Mouse (Mus musculus): Measurements from ENCODE around the gene Bach2. TPM values are rescaled to one million over a fixed set of nuclear protein-coding genes. Genes with fewer than 3 reads are reported as not detected.

Bach2 gene
- total and polyA plus RNA-seq, 2 experiments from 2014 or later: 2.1 to 2.4 TPM

DNA sequence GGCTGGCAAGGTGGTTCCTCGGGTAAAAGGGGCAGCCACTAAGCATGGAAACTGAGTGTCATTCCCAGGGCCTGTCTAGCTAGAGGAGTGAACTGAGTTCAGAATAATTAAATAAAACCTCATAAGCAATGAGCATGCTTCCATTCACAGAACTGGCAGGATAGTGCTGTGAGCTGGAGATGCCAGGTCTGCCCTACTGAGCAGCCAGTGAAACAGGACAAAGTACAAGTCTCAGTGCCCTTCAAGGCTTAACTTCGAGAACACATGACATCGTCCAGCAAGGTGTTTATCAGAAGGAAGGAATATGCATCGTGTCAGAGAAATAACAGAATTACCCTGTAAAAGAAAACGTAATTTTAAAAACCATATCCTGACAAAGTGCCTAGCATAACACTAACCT, 335.0 kb downstream of the Bach2 start:
- no peak overlapping the region for H3K4me3 ChIP-seq (ENCODE audit: low read depth, low read length)
- no peaks in the 10 kb centered on the region for H3K27me3 ChIP-seq (ENCODE audit: control insufficient read depth, insufficient read depth, low read length)
- H3K36me3 ChIP-seq (replicated peaks; ENCODE audit: control insufficient read depth, insufficient read depth, low read length): peaks cover 14% of the 10 kb centered on the region; the same call in 1 of the 2 replicates
- H3K27ac ChIP-seq (ENCODE audit: low read depth): no peak overlapping the region
- 78% methylated on average over 5 of the region's 5 CpGs for WGBS
- no peaks in the 10 kb centered on the region for H3K9me3 ChIP-seq (replicated peaks; ENCODE audit: control insufficient read depth, low read length)
- no peaks in the 10 kb centered on the region for H3K4me1 ChIP-seq (ENCODE audit: control insufficient read depth, insufficient read depth)
- no peak for TF ChIP-seq EP300 (IDR thresholded peaks at IDR 0.05; ENCODE audit: low read depth)
- no peak for TF ChIP-seq CTCF (IDR thresholded peaks at IDR 0.05; ENCODE audit: low read depth)
- no peak overlapping the region for H3K9ac ChIP-seq (replicated peaks; ENCODE audit: low read depth, low read length)
- H3K4me2 ChIP-seq (ENCODE audit: low read depth, low read length): no peak overlapping the region
- DNase-seq (ENCODE audit: low spot score) (no peak), ATAC-seq (ENCODE audit: insufficient read depth, low read depth) (no peak)

DNA sequence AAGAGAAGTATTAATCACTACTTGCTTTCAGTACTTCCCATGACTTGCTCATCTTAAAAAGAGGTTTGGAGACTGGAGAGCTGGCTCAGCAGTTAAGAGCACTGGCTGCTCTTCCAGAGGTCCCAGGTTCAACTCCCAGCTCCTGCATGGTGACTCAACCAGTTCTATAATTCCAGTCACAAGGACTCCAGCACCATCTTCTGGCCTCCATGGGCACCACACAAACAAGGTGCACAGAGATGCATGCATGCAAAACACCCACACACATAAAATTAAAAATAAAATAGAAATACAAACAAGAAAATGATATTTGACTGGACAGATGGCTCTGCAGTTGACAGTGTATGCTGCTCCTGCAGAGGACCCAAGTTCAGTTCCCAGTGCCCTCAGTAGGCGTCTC, 336.0 kb downstream of the Bach2 start:
- H3K4me1 ChIP-seq (ENCODE audit: control insufficient read depth, insufficient read depth): no peaks in the 10 kb centered on the region
- 89% methylated on average over 1 of the region's 1 CpGs for WGBS
- no peak overlapping the region for H3K27ac ChIP-seq (ENCODE audit: low read depth)
- H3K4me3 ChIP-seq (ENCODE audit: low read depth, low read length): no peak overlapping the region
- no peak overlapping the region for H3K9ac ChIP-seq (replicated peaks; ENCODE audit: low read depth, low read length)
- H3K9me3 ChIP-seq (replicated peaks; ENCODE audit: control insufficient read depth, low read length): no peaks in the 10 kb centered on the region
- ATAC-seq (ENCODE audit: insufficient read depth, low read depth) (no peak), DNase-seq (ENCODE audit: low spot score) (no peak)
- no peak overlapping the region for H3K4me2 ChIP-seq (ENCODE audit: low read depth, low read length)
- TF ChIP-seq CTCF (IDR thresholded peaks at IDR 0.05; ENCODE audit: low read depth) (peak; percentile 16; the same call in 1 of the 2 replicates), EP300 (IDR thresholded peaks at IDR 0.05; ENCODE audit: low read depth) (no peak)
- peaks cover 15% of the 10 kb centered on the region; the same call in 1 of the 2 replicates for H3K36me3 ChIP-seq (replicated peaks; ENCODE audit: control insufficient read depth, insufficient read depth, low read length)
- no peaks in the 10 kb centered on the region for H3K27me3 ChIP-seq (ENCODE audit: control insufficient read depth, insufficient read depth, low read length)

DNA sequence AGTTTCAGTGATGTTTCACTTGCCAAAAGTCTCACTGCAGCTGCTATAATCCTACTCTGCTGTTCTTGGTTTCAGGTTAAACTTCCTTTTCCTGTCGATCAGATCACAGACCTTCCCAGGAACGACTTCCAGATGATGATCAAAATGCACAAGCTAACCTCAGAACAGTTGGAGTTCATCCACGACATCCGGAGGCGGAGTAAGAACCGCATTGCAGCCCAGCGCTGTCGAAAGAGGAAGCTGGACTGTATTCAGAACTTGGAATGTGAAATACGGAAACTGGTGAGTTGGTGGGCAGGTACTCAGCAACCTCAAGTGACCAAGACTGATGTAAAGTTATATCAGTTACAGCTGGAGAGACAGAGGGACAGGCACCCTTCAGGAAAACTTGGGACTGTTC, 336.6 kb downstream of the Bach2 start:
- no peak overlapping the region for H3K27ac ChIP-seq (ENCODE audit: low read depth)
- H3K4me1 ChIP-seq (ENCODE audit: control insufficient read depth, insufficient read depth): no peaks in the 10 kb centered on the region
- H3K27me3 ChIP-seq (ENCODE audit: control insufficient read depth, insufficient read depth, low read length): no peaks in the 10 kb centered on the region
- no peaks in the 10 kb centered on the region for H3K9me3 ChIP-seq (replicated peaks; ENCODE audit: control insufficient read depth, low read length)
- no peak overlapping the region for H3K9ac ChIP-seq (replicated peaks; ENCODE audit: low read depth, low read length)
- H3K4me2 ChIP-seq (ENCODE audit: low read depth, low read length): no peak overlapping the region
- TF ChIP-seq EP300 (IDR thresholded peaks at IDR 0.05; ENCODE audit: low read depth): no peak
- no peak for TF ChIP-seq CTCF (IDR thresholded peaks at IDR 0.05; ENCODE audit: low read depth)
- 65% methylated on average over 9 of the region's 9 CpGs for WGBS
- H3K4me3 ChIP-seq (ENCODE audit: low read depth, low read length): no peak overlapping the region
- peaks cover 20% of the 10 kb centered on the region; the same call in 1 of the 2 replicates for H3K36me3 ChIP-seq (replicated peaks; ENCODE audit: control insufficient read depth, insufficient read depth, low read length)
- DNase-seq (ENCODE audit: low spot score): no peak
- ATAC-seq (ENCODE audit: insufficient read depth, low read depth): no peak

DNA sequence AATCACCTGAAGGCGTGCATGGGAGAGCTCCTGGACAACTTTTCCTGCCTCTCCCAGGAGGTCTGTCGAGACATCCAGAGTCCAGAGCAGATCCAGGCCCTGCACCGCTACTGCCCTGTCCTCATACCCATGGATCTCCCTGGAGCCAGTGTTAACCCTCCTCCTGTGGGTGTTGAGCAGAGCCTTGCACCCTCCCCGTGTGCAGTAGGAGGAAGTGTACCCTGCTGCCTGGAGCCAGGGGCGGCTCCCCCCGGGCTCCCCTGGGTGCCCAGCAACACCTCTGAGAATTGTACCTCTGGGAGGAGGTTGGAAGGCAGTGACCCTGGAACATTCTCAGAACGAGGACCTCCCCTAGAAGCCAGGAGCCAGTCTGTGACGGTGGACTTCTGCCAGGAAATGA, 341.2 kb downstream of the Bach2 start:
- no peak overlapping the region for H3K9ac ChIP-seq (replicated peaks; ENCODE audit: low read depth, low read length)
- ATAC-seq (ENCODE audit: insufficient read depth, low read depth) (no peak), DNase-seq (ENCODE audit: low spot score) (no peak)
- no peaks in the 10 kb centered on the region for H3K4me1 ChIP-seq (ENCODE audit: control insufficient read depth, insufficient read depth)
- no peak overlapping the region for H3K27ac ChIP-seq (ENCODE audit: low read depth)
- no peak for TF ChIP-seq CTCF (IDR thresholded peaks at IDR 0.05; ENCODE audit: low read depth)
- no peak for TF ChIP-seq EP300 (IDR thresholded peaks at IDR 0.05; ENCODE audit: low read depth)
- no peak overlapping the region for H3K4me2 ChIP-seq (ENCODE audit: low read depth, low read length)
- H3K9me3 ChIP-seq (replicated peaks; ENCODE audit: control insufficient read depth, low read length): no peaks in the 10 kb centered on the region
- H3K27me3 ChIP-seq (ENCODE audit: control insufficient read depth, insufficient read depth, low read length): no peaks in the 10 kb centered on the region
- WGBS: 67% methylated on average over 8 of the region's 8 CpGs
- no peak overlapping the region for H3K4me3 ChIP-seq (ENCODE audit: low read depth, low read length)
- H3K36me3 ChIP-seq (replicated peaks; ENCODE audit: control insufficient read depth, insufficient read depth, low read length): peaks cover 25% of the 10 kb centered on the region; the same call in 1 of the 2 replicates

DNA sequence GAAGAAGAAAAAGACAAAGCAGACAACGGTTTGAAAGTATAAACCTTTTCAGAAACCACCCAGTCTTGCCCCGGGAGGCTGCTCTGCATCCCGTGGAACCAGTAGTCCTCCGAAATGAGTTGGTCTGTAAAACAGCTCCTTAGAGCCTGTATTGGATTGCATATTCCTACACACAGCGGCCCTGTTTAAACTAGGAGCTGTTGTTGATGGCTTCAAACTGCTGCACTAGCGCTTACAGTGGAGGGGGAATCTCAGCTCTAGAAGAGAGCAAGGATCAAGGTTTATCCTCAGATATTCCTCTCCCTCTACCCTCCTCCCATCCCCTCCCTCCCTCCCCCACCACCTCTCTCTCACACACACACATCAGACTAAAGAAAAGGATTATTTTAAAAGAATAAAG, 345.6 kb downstream of the Bach2 start:
- no peak overlapping the region for H3K4me3 ChIP-seq (ENCODE audit: low read depth, low read length)
- no peak for ATAC-seq (ENCODE audit: insufficient read depth, low read depth)
- 71% methylated on average over 6 of the region's 6 CpGs for WGBS

DNA sequence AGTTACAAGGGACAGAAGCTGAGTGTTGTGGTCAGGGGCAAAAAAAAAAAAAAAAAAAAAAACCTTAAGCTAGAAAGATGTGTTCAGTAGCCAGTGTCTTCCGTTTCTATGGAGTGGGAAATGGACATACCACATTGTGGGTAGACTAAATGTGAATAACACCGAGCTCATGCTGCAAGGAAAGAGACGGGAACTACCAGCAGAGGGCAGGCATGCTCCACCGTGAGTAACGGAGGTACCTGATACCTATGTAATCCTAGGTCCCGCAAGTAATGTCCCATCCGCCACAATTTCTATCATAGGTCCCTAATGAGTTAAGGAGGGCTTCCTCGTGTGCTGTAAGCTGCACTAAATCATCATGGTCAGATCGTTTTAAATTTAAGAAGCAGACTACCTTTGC, 348.0 kb downstream of the Bach2 start:
- DNase-seq (ENCODE audit: low spot score) (peak; percentile 40), ATAC-seq (ENCODE audit: insufficient read depth, low read depth) (no peak)
- no peak overlapping the region for H3K4me2 ChIP-seq (ENCODE audit: low read depth, low read length)
- TF ChIP-seq CTCF (IDR thresholded peaks at IDR 0.05; ENCODE audit: low read depth) (peak; percentile 75), EP300 (IDR thresholded peaks at IDR 0.05; ENCODE audit: low read depth) (no peak)
- no peak overlapping the region for H3K27ac ChIP-seq (ENCODE audit: low read depth)
- no peak overlapping the region for H3K4me3 ChIP-seq (ENCODE audit: low read depth, low read length)
- WGBS: 16% methylated on average over 9 of the region's 9 CpGs
- H3K27me3 ChIP-seq (ENCODE audit: control insufficient read depth, insufficient read depth, low read length): no peaks in the 10 kb centered on the region
- H3K4me1 ChIP-seq (ENCODE audit: control insufficient read depth, insufficient read depth): no peaks in the 10 kb centered on the region
- H3K9ac ChIP-seq (replicated peaks; ENCODE audit: low read depth, low read length): no peak overlapping the region
- H3K36me3 ChIP-seq (replicated peaks; ENCODE audit: control insufficient read depth, insufficient read depth, low read length): no peaks in the 10 kb centered on the region
- no peaks in the 10 kb centered on the region for H3K9me3 ChIP-seq (replicated peaks; ENCODE audit: control insufficient read depth, low read length)

More for the DNA sequence above, 345.6 kb downstream of the Bach2 start:
- no peaks in the 10 kb centered on the region for H3K9me3 ChIP-seq (replicated peaks; ENCODE audit: control insufficient read depth, low read length)
- no peak for DNase-seq (ENCODE audit: low spot score)
- no peak overlapping the region for H3K9ac ChIP-seq (replicated peaks; ENCODE audit: low read depth, low read length)
- TF ChIP-seq CTCF (IDR thresholded peaks at IDR 0.05; ENCODE audit: low read depth) (no peak), EP300 (IDR thresholded peaks at IDR 0.05; ENCODE audit: low read depth) (no peak)
- no peak overlapping the region for H3K27ac ChIP-seq (ENCODE audit: low read depth)
- H3K36me3 ChIP-seq (replicated peaks; ENCODE audit: control insufficient read depth, insufficient read depth, low read length): 0 out of 2 replicates have a peak, but pooled peaks cover 10% of the 10 kb centered on the region
- no peak overlapping the region for H3K4me2 ChIP-seq (ENCODE audit: low read depth, low read length)
- H3K27me3 ChIP-seq (ENCODE audit: control insufficient read depth, insufficient read depth, low read length): no peaks in the 10 kb centered on the region
- no peaks in the 10 kb centered on the region for H3K4me1 ChIP-seq (ENCODE audit: control insufficient read depth, insufficient read depth)

Data from heart, postnatal 0 days (tissue).